Mouse (Mus musculus) ES-CJ7 (cell line): Measurements from ENCODE around the gene Ltbp4.

Experiments used
- DNase-seq: peaks from one replicate; pipeline ENCODE4 v3.0.0; 2011; ENCODE audit warnings: low read depth, low spot score

Ltbp4 gene

DNA sequence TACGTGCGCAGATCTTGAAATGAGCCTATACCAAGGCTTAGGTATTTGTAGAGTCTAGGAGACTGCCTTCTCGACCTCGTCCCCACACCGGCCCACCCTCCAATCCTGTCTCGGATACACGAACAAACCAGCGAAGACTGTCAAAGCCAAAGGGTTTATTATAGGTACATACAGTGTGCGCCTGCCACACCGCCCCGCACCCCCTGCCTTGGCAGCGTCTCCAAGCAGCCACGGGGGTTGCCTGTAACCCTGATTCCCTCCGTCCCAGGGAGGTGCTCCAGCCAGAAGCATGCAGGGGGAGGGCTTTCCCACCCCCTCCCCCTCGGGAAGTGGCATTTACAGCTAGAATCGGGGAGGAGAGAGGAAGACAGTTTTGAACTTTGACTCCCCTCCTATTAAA lies 18.8 kb upstream of the Ltbp4 start:
- DNase-seq = no peak

GRCm38 (mm10) chr7:27355745-27356240 lies 18.3 kb upstream of the Ltbp4 start, which contains the start of gene Shkbp1:
Shkbp1 (minus strand) TSS chr7:27356019.
- peak; percentile 92 for DNase-seq

GRCm38 (mm10) chr7:27355261-27355660 lies 17.8 kb upstream of the Ltbp4 start:
- DNase-seq = no peak

DNA sequence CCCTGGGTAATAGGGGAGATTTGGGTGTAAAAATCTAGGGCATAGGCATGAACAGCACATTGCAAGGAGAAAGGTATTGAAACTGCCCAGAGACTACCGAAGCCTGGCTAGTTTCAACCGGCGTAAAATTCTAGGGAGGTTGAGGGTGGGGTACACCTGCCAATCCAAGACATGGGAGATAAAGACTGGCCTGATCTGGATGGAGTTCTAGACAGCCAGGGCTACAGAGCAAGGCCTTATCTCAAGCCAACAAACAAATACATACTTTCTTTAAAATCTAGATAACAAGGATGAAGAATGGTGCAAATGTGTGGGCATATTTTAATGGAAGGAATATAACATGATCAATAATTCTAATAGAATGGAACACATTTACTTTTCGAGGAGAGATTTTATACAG lies 17.3 kb upstream of the Ltbp4 start:
- no peak for DNase-seq

DNA sequence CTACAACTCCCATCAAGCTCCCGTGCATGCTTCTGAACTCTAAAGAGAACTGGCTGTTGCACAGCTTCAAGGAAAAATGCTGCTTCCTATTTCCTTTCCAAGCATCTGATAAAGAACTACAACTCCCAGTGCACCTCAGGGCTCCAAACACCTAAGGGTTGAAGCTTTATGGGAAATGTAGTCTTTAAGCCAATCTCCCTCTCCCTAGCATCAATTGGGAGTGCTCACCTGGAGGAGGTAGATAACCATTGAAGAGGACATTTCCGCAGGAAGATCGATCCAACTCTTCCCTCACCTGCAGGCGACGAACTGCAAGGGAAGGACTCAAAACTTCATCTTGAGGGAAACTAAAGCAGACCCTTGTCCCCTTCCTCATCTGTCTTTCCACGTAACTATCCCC lies 16.7 kb upstream of the Ltbp4 start:
- peak; percentile 78 for DNase-seq

DNA sequence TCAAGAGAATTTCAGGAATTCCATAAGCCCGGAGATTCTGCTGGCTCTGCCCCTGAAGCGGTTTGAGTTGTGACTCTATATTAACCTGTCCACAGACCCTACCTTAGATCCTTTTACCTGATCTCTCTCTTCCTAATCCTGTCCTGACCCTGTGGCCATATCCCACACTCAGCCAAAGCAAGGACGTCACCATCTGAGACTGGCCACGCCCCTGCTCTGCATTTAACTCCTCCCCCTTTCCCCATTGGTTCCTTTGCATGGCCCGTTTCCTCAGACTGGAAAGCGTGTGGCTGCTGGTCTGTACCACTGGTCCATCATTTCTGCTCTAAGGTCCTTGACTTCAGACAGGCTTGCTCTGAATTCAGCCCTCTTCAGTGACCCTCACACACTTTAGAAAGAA lies 8.0 kb upstream of the Ltbp4 start:
- peak; percentile 87 for DNase-seq

DNA sequence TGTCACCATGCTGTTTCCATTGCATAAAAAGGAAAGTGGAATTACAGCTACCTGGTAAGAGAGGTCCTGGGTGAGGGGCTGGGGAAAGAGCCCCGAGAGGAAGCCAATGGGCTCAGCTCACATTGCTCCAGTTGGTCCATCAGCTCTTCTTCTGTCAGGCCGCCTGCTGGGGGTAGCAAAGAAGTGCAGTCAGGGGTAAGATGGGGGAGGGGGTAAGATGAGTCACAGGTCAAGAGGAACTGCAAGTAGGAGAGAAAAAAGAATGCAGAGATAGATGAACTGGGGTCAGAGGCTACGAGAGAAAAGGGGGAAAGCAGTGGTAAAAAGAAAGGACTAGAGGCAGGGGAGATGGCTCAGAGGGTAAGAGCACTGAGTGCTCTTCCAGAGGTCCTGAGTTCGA lies 5.1 kb upstream of the Ltbp4 start:
- DNase-seq = peak; percentile 84

DNA sequence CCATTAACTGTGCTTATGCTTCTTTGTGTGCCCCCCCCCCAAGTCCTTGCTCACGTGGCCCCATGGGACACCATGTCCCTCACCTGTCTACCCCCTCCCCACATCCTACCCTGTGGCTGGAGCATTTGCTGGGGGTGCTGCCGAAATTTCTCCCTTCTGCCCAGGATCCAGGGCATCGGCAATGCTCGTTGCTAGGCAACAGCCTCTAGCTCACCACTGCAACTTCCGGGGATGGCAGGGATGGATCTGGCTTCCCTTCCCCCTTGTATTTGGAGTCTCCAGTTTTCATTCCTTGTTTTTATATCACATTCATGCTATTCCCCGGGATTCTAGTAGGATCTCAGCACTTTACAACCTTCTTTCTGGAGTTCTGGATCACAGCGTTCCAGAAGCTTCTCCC lies 2.0 kb upstream of the Ltbp4 start:
- DNase-seq = no peak

GRCm38 (mm10) chr7:27339114-27339513 lies 1.6 kb upstream of the Ltbp4 start:
- DNase-seq = no peak

GRCm38 (mm10) chr7:27335928-27336823 lies 1.3 kb downstream of the Ltbp4 start:
- peak; percentile 92 for DNase-seq

DNA sequence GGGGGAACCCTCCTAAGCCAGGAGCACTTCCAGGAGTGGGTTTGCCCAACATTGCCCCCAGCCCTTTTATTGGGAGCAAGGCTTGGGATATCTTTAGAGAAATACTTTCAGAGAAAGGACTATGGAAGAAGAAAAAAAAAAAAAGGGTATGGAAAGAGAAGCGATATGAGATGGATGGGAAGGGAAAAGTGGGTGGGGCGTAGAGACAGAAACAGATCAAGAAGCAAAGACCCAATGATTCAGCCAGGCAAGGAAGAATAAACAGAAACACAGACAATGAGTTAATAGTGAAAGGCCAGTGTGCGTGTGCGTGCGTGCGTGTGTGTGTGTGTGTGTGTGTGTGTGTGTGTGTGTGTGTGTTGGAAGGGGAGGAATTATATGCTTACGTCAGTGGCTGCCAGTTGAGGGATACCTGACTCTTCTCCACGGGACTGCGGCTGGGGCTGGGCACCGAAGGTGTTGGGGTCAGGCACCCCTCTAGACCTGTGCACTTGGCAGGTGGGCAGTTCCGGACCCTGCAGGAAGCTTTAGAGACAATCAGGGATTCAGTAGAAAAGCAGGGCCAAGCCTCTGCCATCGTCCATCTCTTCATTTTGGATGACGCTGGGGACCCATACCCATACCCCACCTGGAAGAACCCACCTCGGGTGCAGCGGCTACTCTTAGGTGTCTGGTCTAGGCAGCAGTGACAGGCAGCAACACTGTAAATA lies 2.3 kb downstream of the Ltbp4 start:
- no peak for DNase-seq

DNA sequence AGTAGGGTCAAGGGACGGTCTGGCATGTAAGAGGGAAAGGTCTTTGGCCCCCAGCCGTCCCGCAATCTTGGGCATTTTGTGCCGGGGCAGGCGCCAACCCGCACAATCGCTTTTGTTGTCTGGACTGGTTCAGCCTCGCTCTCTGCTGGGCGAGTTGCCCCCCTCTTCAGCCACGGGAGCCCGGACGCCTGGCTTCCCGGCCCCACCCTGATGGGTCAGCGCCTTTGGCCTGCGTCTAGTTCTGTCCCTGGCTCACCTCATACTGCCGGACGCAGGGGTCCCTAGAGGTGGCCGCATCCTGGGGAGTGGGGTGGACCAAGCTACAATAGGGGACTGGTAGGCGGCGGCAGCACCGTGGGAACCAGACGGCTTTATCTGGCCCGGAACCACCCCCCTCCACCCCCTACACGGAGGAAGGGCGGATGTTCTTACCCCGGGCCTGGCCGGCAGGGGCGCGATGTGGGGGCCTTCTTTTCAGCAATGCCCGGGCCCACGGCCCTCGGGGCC lies 3.0 kb downstream of the Ltbp4 start:
- no peak for DNase-seq

- peak; percentile 51 for DNase-seq
Measured at GRCm38 (mm10) chr7:27333316-27333941, 4.1 kb downstream of the Ltbp4 start.

DNA sequence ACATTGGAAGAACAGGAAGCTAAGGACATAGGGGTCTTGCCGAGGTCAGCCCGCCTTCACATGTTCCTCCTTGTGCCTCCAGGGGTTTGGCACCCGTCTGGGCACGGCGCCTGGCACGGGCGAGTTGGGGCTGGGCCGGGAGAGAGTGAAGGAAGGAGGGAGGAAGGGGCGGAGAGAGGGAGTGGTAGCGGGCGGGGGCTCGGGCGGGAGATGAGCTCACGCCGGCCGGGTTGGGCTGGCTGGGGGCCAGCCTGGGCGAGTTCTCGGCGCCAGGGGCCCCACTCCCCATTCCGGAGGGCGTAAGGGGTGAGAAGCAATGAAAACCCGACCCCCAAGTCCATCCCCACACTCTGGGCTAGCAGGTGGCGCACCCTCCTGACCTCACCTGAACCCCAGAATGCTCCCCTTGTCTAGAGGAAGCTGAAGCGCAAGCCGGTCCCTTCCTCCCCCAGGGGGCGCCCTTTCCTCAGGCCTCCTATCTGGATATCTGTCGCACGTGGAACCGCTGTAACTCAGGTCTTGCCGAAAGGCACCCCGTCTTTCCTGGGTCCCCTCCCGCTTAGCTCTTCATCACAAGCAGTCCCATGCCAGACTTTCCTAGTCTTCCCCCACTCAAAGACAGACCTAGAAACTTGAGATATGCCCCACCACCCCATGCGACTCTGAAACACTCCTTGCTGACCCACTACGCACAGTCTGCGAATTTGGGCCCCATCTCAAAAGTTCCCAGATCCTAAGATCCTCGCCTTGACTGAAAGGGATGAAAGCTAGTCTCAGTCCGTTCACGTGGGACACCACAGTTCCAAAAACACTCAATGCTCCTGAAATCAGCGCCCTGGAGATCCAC lies 4.9 kb downstream of the Ltbp4 start:
- peak; percentile 93 for DNase-seq

GRCm38 (mm10) chr7:27331854-27332253 lies 5.6 kb downstream of the Ltbp4 start:
- peak; percentile 51 for DNase-seq

DNA sequence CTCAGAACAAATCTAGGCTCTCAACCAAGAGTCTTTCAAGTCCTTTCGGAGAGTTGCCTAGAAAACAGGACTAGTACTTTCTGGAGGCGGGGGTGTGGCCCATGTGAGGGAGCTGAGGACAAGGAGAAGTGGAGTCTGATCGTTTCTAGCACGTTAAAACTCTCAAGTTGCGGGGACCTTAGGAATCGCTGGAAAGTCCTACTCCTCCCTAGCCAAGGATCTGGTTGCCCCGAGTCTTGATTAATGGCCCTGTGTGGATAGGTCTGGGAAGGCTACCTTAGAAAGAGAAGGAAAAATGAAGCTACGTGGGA lies 6.0 kb downstream of the Ltbp4 start:
- DNase-seq = no peak

GRCm38 (mm10) chr7:27330709-27331540 lies 6.6 kb downstream of the Ltbp4 start:
- peak; percentile 100 for DNase-seq

- no peak for DNase-seq
Measured at GRCm38 (mm10) chr7:27329981-27330380, 7.5 kb downstream of the Ltbp4 start.

DNA sequence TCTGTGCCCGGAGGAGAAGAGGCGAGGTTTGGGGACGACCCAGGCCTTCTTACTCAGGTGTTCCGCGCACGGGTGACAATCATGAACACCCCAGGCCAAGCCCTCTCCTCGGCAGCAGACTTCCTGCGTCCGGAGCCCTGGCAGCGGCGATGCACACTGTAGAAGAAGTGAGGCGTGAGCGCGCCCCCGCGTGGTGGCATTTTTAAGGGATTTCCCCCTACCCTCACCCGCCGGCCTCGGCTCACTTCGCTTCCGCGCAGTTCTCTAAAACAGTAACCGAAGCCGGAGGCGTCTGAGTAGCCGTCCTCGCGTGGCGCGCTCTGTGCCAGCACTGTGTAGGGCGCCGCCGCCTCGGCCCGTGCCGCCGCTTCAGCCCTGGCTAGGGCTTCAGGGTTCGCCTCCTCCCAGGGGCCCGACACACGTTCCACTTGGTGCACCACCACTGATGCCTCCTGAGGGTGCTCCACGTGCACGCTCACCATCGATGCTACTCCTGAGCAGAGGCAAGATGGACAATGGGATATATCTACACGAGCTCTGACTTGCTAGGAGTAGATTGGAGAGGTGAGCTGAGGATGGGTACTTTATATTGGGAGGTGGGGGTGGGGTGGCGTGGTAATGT lies 8.1 kb downstream of the Ltbp4 start:
- DNase-seq = peak; percentile 88

- DNase-seq = no peak
Measured at GRCm38 (mm10) chr7:27328648-27329047, 8.8 kb downstream of the Ltbp4 start.
